Mouse (Mus musculus): ENCODE measurements around the gene Dyrk3.

DNA sequence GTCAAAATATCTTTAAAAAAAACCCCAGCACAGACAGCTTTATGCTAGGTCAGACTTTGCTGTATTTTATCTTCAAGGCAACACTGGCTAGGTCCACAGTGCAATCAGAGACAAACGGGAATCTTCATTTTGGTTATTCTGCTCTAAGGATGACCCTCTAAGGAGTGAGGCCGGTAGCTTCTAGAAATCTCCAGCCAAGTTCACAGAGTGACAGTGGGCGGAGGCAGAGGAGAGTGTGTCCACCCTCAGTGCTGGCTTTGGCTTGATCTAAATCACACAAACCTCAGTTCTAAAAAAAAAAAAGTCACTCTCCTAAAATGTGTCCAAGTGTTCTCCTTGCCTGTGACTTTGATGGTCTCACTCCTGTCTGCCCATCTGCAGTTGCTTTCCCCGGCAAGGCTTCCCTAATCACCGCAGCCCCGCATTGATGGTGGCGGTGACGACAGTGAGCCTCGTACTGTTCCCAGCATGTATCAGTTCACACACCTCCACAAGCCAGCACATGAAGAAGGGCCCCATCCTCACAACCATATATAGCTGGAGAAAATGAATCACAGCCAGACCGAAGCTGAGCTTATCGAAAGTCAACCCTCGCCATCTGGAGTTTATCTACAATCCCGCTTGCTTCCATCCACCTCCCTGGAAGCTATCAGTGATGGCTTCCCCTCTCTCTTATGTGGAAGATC, 47.8 kb upstream of the Dyrk3 start:
- no peak for TF ChIP-seq CTCF (IDR thresholded peaks at IDR 0.05; ENCODE audit: borderline replicate concordance, insufficient read depth, low read length)
- TF ChIP-seq POLR2A (IDR thresholded peaks at IDR 0.05; ENCODE audit: low read depth, low read length): no peak
